Mouse (Mus musculus) adrenal gland (tissue): ENCODE data around the gene Gm3115.
"Not testable (repeated sequence)": the region's sequence is repeated elsewhere in the genome, so short reads cannot be mapped to it uniquely, and the experiment has no call there.

Experiments
- intact Hi-C: fragments of 180-260 bp; cut with DNase I; formaldehyde crosslinking; loops from one replicate; pipeline ENCODE4 v1.15.1; 2025
- long read RNA-seq, 2 experiments: library from polyadenylated mRNA; unstranded; transcript quantifications; one replicate each; pipeline ENCODE4 v2.0.0; 2020; ENCODE audit warnings: borderline replicate concordance in 1 of 2; ENCODE audit not compliant: insufficient replicate concordance in 1 of 2

Gene Gm3115
- long read RNA-seq, experiment 1: 0 reads
- long read RNA-seq, experiment 2: 0 reads

- intact Hi-C loops: not testable (repeated sequence)
Observed at GRCm38 (mm10) chr14:4083820-4084219, at the start of gene Gm3115. TSS of gene Gm3115 (plus strand) at chr14:4084120.

GRCm38 (mm10) chr14:4110426-4110825, 26.5 kb downstream of the Gm3115 start, which contains the start of gene Gm8108:
TSS of gene Gm8108 (plus strand) at chr14:4110526.
- intact Hi-C loops: not testable (repeated sequence)

GRCm38 (mm10) chr14:4141646-4142045, 57.7 kb downstream of the Gm3115 start:
- intact Hi-C loops: not testable (repeated sequence)
